Mouse (Mus musculus) kidney, embryonic 16.5 days (tissue): Measurements from ENCODE around the gene Gcc1. TPM values are rescaled to one million over a fixed set of nuclear protein-coding genes. Genes with fewer than 3 reads are reported as not detected.

Experiments
- ATAC-seq: fragments of 200-750 bp; cut with Nextera tagmentation; 2 replicates; pipeline ENCODE4 v1.8.0; 2017; ENCODE audit warnings: moderate TSS enrichment; ENCODE audit not compliant: low FRiP score, low TSS enrichment
- H3K27ac ChIP-seq: fragments of 300-500 bp; sonication (generic); 2 replicates; pipeline ENCODE4 v1.5.1; 2014; ENCODE audit warnings: low read length
- H3K27me3 ChIP-seq: fragments of 300-500 bp; sonication (generic); 2 replicates; pipeline ENCODE4 v1.6.1; 2014; ENCODE audit warnings: low read length, control low read depth, mixed read lengths; ENCODE audit not compliant: insufficient read depth
- H3K36me3 ChIP-seq: fragments of 300-500 bp; sonication (generic); 2 replicates; pipeline ENCODE4 v1.6.1; 2014; ENCODE audit warnings: low read length, control low read depth, mixed read lengths; ENCODE audit not compliant: insufficient read depth
- H3K4me1 ChIP-seq: fragments of 300-500 bp; sonication (generic); 2 replicates; pipeline ENCODE4 v1.6.1; 2014; ENCODE audit warnings: low read length, control low read depth, mixed read lengths; ENCODE audit not compliant: insufficient read depth
- H3K4me2 ChIP-seq: fragments of 300-500 bp; sonication (generic); replicated peaks from 2 replicates; pipeline ENCODE4 v1.6.1; 2014; ENCODE audit warnings: low read depth, low read length
- H3K4me3 ChIP-seq: fragments of 300-500 bp; sonication (generic); 2 replicates; pipeline ENCODE4 v1.5.1; 2014; ENCODE audit warnings: mild to moderate bottlenecking, low read length
- H3K9ac ChIP-seq: fragments of 300-500 bp; sonication (generic); replicated peaks from 2 replicates; pipeline ENCODE4 v1.6.1; 2014; ENCODE audit warnings: low read length
- H3K9me3 ChIP-seq: fragments of 300-500 bp; sonication (generic); 2 replicates; pipeline ENCODE4 v1.6.1; 2016; ENCODE audit warnings: low read length, control low read depth
- WGBS: fragments of 180-500 bp; shearing (Covaris S2); extraction: QIAGEN DNeasy Blood & Tissue Kit; methylation state at CpG from one replicate; pipeline ENCODE4 v1.1.7; 2014; 5-methylcytosine and 5-hydroxymethylcytosine counted together
- polyA plus RNA-seq: library from polyadenylated mRNA; unstranded; fragments of >200 nt; fragmentation: Nextera tagmentation; extraction: Ambion mirVana; gene quantifications from 2 replicates; pipeline ENCODE4 v1.2.1, GENCODE M21; 2015

Gcc1 gene
- polyA plus RNA-seq, 1 experiment from 2014 or later: 11.5 TPM

- H3K9me3 ChIP-seq: no peaks in the 10 kb centered on the region
- no peak for ATAC-seq
Observed at GRCm38 (mm10) chr6:28367575-28367974, 60.6 kb downstream of the Gcc1 start.

More at GRCm38 (mm10) chr6:28367575-28367974, 60.6 kb downstream of the Gcc1 start:
- no peak overlapping the region for H3K9ac ChIP-seq
- H3K4me2 ChIP-seq: no peak overlapping the region
- no peak overlapping the region for H3K4me3 ChIP-seq
- H3K27me3 ChIP-seq: no peaks in the 10 kb centered on the region
- H3K4me1 ChIP-seq: no peaks in the 10 kb centered on the region
- H3K27ac ChIP-seq: no peak overlapping the region
- H3K36me3 ChIP-seq: no peaks in the 10 kb centered on the region
- 95% methylated on average over 9 of the region's 9 CpGs for WGBS

Other genes with a start within 250 kb of the Gcc1 start
- gene Zfp800, start 30.4 kb downstream of the Gcc1 start, polyA plus RNA-seq: 13.5 and 17.9 TPM in 2 replicates
- 328 and 350 TPM in 2 replicates for gene Arf5, start 4.8 kb downstream of the Gcc1 start, polyA plus RNA-seq
- gene Fscn3, start 601 bp downstream of the Gcc1 start, polyA plus RNA-seq: not detected in 2 replicates
- not detected in 2 replicates for gene Pax4, start 21.0 kb upstream of the Gcc1 start, polyA plus RNA-seq
- gene Snd1, start 46.7 kb upstream of the Gcc1 start, polyA plus RNA-seq: 134 and 136 TPM in 2 replicates